ENCODE assay signal across 15 mouse cellular contexts in genomic region chr5:124005591-124005990, GRCm38 (mm10). TPM values are rescaled to one million over a fixed set of nuclear protein-coding genes. Genes with fewer than 3 reads are reported as not detected.
A peak's percentile ranks its signal among the peaks of the same experiment; 100 is the strongest.
DNase-seq lines count a peak whose midpoint lies in the region; ATAC-seq and TF ChIP-seq lines count a peak whose summit lies in the region.
"Had no signal": no experiment of that assay in that cellular context is flagged by ENCODE, and none has a peak within 500 bp of the region (broad histone marks: within the 10 kb centered on the region; RNA-seq: fewer than 3 reads in every experiment).

No protein-coding gene starts in this region.

- no peaks in the 10 kb centered on the region for H3K79me2 ChIP-seq in myocyte (ENCODE audit: control insufficient read depth, insufficient read depth)

- 76% methylated on average over 11 of the region's 11 CpGs for WGBS in intestine, postnatal 0 days
- 84% methylated on average over 11 of the region's 11 CpGs for WGBS in midbrain, embryonic 15.5 days

- TF ChIP-seq CTCF in intestine, postnatal 0 days (IDR thresholded peaks at IDR 0.05; ENCODE audit: low read depth) = no peak

- H3K9me3 ChIP-seq in intestine, postnatal 0 days (ENCODE audit: control insufficient read depth) = no peaks in the 10 kb centered on the region
- no peaks in the 10 kb centered on the region for H3K9me3 ChIP-seq in midbrain, embryonic 15.5 days
- H3K9me3 ChIP-seq: limb, embryonic 12.5 days; midbrain, embryonic 13.5 days had no signal

- no peak overlapping the region for H3K4me2 ChIP-seq in intestine, postnatal 0 days (replicated peaks; ENCODE audit: low read depth)
- H3K4me2 ChIP-seq in myocyte (ENCODE audit: low read depth) = no peak overlapping the region
- no peak overlapping the region for H3K4me2 ChIP-seq in midbrain, embryonic 15.5 days
- H3K4me2 ChIP-seq: limb, embryonic 12.5 days; lung, embryonic 14.5 days; midbrain, embryonic 13.5 days had no signal

- peak; percentile 20 to 41 for DNase-seq in adrenal gland, adult (ENCODE audit: inconsistent age in 2 of 2, low spot score in 1 of 2)
- no peak for DNase-seq in adrenal gland, postnatal 14 days
- DNase-seq in kidney, adult 11 months = peak; percentile 52
- DNase-seq in kidney, adult 9 months = no peak
- DNase-seq in yolk sac, embryonic 10.5 days (ENCODE audit: low spot score) = no peak
- DNase-seq: cerebellum, adult 11 months; lung, embryonic 14.5 days; right cerebral cortex, postnatal 14 days had no signal

- H3K27me3 ChIP-seq in intestine, postnatal 0 days (replicated peaks; ENCODE audit: control insufficient read depth, insufficient read depth, low read length) = no peaks in the 10 kb centered on the region
- no peaks in the 10 kb centered on the region for H3K27me3 ChIP-seq in myocyte (ENCODE audit: control insufficient read depth, insufficient read depth, insufficient read length)
- H3K27me3 ChIP-seq in midbrain, embryonic 15.5 days (replicated peaks) = no peaks in the 10 kb centered on the region
- H3K27me3 ChIP-seq: limb, embryonic 12.5 days; midbrain, embryonic 13.5 days had no signal

- H3K4me1 ChIP-seq in intestine, postnatal 0 days (replicated peaks; ENCODE audit: control insufficient read depth, insufficient read depth, low read length) = peaks cover 2% of the 10 kb centered on the region; the same call in 1 of the 2 replicates
- peaks cover 13% of the 10 kb centered on the region for H3K4me1 ChIP-seq in midbrain, embryonic 15.5 days

- no peak for ATAC-seq in intestine, postnatal 0 days
- no peak for ATAC-seq in midbrain, embryonic 15.5 days (replicated peaks)
- ATAC-seq: forebrain, embryonic 14.5 days; hindbrain, embryonic 16.5 days; midbrain, embryonic 13.5 days had no signal

- H3K4me3 ChIP-seq in intestine, postnatal 0 days (ENCODE audit: low read depth, low read length) = no peak overlapping the region
- no peak overlapping the region for H3K4me3 ChIP-seq in myocyte
- H3K4me3 ChIP-seq in midbrain, embryonic 15.5 days = no peak overlapping the region
- H3K4me3 ChIP-seq: limb, embryonic 12.5 days; midbrain, embryonic 13.5 days had no signal

- H3K9ac ChIP-seq in intestine, postnatal 0 days (ENCODE audit: low read depth, low read length) = no peak overlapping the region
- no peak overlapping the region for H3K9ac ChIP-seq in midbrain, embryonic 15.5 days
- H3K9ac ChIP-seq: limb, embryonic 12.5 days; lung, embryonic 14.5 days; midbrain, embryonic 13.5 days had no signal

- TF ChIP-seq POLR2A in myocyte (IDR thresholded peaks at IDR 0.05; ENCODE audit: insufficient read length, low read depth) = no peak

- 0 out of 2 replicates have a peak overlapping the region, but pooled peaks have one; percentile 77 for H3K27ac ChIP-seq in intestine, postnatal 0 days (ENCODE audit: low read depth, low read length)
- no peak overlapping the region for H3K27ac ChIP-seq in midbrain, embryonic 15.5 days
- H3K27ac ChIP-seq: limb, embryonic 12.5 days had no signal

- peaks cover 54% of the 10 kb centered on the region for H3K36me3 ChIP-seq in intestine, postnatal 0 days (ENCODE audit: control insufficient read depth, insufficient read depth)
- H3K36me3 ChIP-seq in myocyte (ENCODE audit: control insufficient read depth, insufficient read depth) = peaks cover 10% of the 10 kb centered on the region
- peaks cover 38% of the 10 kb centered on the region for H3K36me3 ChIP-seq in midbrain, embryonic 15.5 days (replicated peaks)

- H3ac ChIP-seq in myocyte (ENCODE audit: control insufficient read depth, insufficient read length) = no peak overlapping the region

TF ChIP-seq in myocyte, 11 proteins besides CTCF, POLR2A, EP300 and RAD21:
- no peak for TF ChIP-seq E2F4 (IDR thresholded peaks at IDR 0.05; ENCODE audit: insufficient read depth)
- no peak for TF ChIP-seq USF1 (IDR thresholded peaks at IDR 0.05; ENCODE audit: low read depth)
- peak in 2 of 3 experiments; percentile 94 to 99 for TF ChIP-seq MYOD1 (IDR thresholded peaks at IDR 0.05; ENCODE audit: control insufficient read depth in 1 of 3, insufficient read length in 2 of 3, low read depth in 2 of 3)
- peak; percentile 65 for TF ChIP-seq TCF12 (IDR thresholded peaks at IDR 0.05; ENCODE audit: insufficient read depth, poor library complexity, severe bottlenecking)
- TF ChIP-seq POLR2AphosphoS2 (IDR thresholded peaks at IDR 0.05; ENCODE audit: insufficient read length, low read depth) = no peak
- TF ChIP-seq CEBPB (IDR thresholded peaks at IDR 0.05; ENCODE audit: insufficient read depth, poor library complexity, severe bottlenecking) = no peak
- no peak for TF ChIP-seq SRF (IDR thresholded peaks at IDR 0.05; ENCODE audit: control insufficient read depth, insufficient read length, low read depth)
- no peak for TF ChIP-seq MAX (IDR thresholded peaks at IDR 0.05; ENCODE audit: low read depth)
- no peak for TF ChIP-seq REST (IDR thresholded peaks at IDR 0.05; ENCODE audit: insufficient read depth, insufficient read length)
- TF ChIP-seq MYOG (IDR thresholded peaks at IDR 0.05; ENCODE audit: control insufficient read depth in 1 of 3, insufficient read depth in 1 of 3, insufficient read length in 2 of 3, low read depth in 2 of 3) = peak; percentile 83 to 98 (median 98)
- peak; percentile 89 for TF ChIP-seq TCF3 (IDR thresholded peaks at IDR 0.05; ENCODE audit: insufficient read length, low read depth)

RNA-seq across cellular contexts. Expression of gene Vps37b, which starts 26.5 kb away (rescaled TPM):
- 65.2 and 85.1 TPM in 2 replicates for total RNA-seq in adrenal gland, postnatal 14 days (2021)
- polyA plus RNA-seq in intestine, postnatal 0 days (2015; fragmentation: Nextera tagmentation; extraction: Ambion mirVana) = 16.7 and 17.8 TPM in 2 replicates
- 18.7 TPM for polyA plus RNA-seq in myocyte (2012; fragmentation: generic; extraction: Trizol)
- polyA plus RNA-seq in midbrain, embryonic 15.5 days (2015; fragmentation: Nextera tagmentation; extraction: Ambion mirVana) = 66.7 and 73.7 TPM in 2 replicates

RNA-seq across cellular contexts. Expression of gene Hip1r, which starts 32.2 kb away (rescaled TPM):
- 18.0 and 26.6 TPM in 2 replicates for total RNA-seq in adrenal gland, postnatal 14 days (2021)
- 18.3 and 22.6 TPM in 2 replicates for polyA plus RNA-seq in intestine, postnatal 0 days (2015; fragmentation: Nextera tagmentation; extraction: Ambion mirVana)
- 10.5 TPM for polyA plus RNA-seq in myocyte (2012; fragmentation: generic; extraction: Trizol)
- 29.8 and 30.7 TPM in 2 replicates for polyA plus RNA-seq in midbrain, embryonic 15.5 days (2015; fragmentation: Nextera tagmentation; extraction: Ambion mirVana)

Comparison
In these comparisons a context has a peak if more than half of its experiments do, and no peak if none do; other contexts are left out.
1. DNase-seq: peak in adrenal gland, adult (2 of 2) and kidney, adult 11 months (single experiment); none in adrenal gland, postnatal 14 days (single experiment), kidney, adult 9 months (single experiment) and yolk sac, embryonic 10.5 days (single experiment).